Mouse (Mus musculus): ENCODE measurements at regions not wholly inside any gene's neighbourhood (a gene's known extent, or its start where the extent isn't known, plus 50 kb on each side); places are given as distances from the start of the nearest gene placed in this dataset.

- Histone ChIP-seq H3K79me2 (ENCODE audit: control insufficient read depth, insufficient read depth, low read length) (no peaks in the 10 kb centered on the region), H3K4me1 (ENCODE audit: control insufficient read depth, insufficient read depth, low read length) (no peaks in the 10 kb centered on the region), H3K27me3 (ENCODE audit: control insufficient read depth, insufficient read depth, low read length) (no peaks in the 10 kb centered on the region; the same call in 1 of the 2 replicates), H3K9ac (ENCODE audit: low read depth, low read length) (no peak overlapping the region), H3K27ac (replicated peaks; ENCODE audit: insufficient read depth, low read depth, low read length) (no peak overlapping the region), H3K4me3 (ENCODE audit: insufficient read depth, low read depth, low read length) (no peak overlapping the region), H3K36me3 (ENCODE audit: control insufficient read depth, insufficient read depth, low read length) (no peaks in the 10 kb centered on the region)
- DNase-seq (ENCODE audit: extremely low read depth, low read depth, low spot score): peak; percentile 51
- WGBS: 0% methylated on average over 1 of the region's 1 CpGs
- TF ChIP-seq POLR2A (IDR thresholded peaks at IDR 0.05; ENCODE audit: extremely low read depth, insufficient read depth, low read length) (no peak), CTCF (IDR thresholded peaks at IDR 0.05; ENCODE audit: low read depth, low read length) (peak; percentile 47)
These were observed 294.9 kb downstream of the Pax1 start for GRCm38 (mm10) chr2:147656667-147657066.

GRCm38 (mm10) chr2:147650229-147650628 is 288.5 kb downstream of the Pax1 start:
- TF ChIP-seq CTCF (IDR thresholded peaks at IDR 0.05; ENCODE audit: low read depth, low read length) (no peak), POLR2A (IDR thresholded peaks at IDR 0.05; ENCODE audit: extremely low read depth, insufficient read depth, low read length) (no peak)
- Histone ChIP-seq H3K27ac (replicated peaks; ENCODE audit: insufficient read depth, low read depth, low read length) (no peak overlapping the region), H3K4me1 (ENCODE audit: control insufficient read depth, insufficient read depth, low read length) (no peaks in the 10 kb centered on the region), H3K36me3 (ENCODE audit: control insufficient read depth, insufficient read depth, low read length) (no peaks in the 10 kb centered on the region), H3K9ac (ENCODE audit: low read depth, low read length) (no peak overlapping the region), H3K79me2 (ENCODE audit: control insufficient read depth, insufficient read depth, low read length) (no peaks in the 10 kb centered on the region), H3K4me3 (ENCODE audit: insufficient read depth, low read depth, low read length) (no peak overlapping the region), H3K27me3 (ENCODE audit: control insufficient read depth, insufficient read depth, low read length) (no peaks in the 10 kb centered on the region; the same call in 1 of the 2 replicates)
- peak; percentile 8 for DNase-seq (ENCODE audit: extremely low read depth, low read depth, low spot score)
- 25% methylated on average over 3 of the region's 3 CpGs for WGBS

GRCm38 (mm10) chr2:147647972-147648371 is 286.2 kb downstream of the Pax1 start:
- 80% methylated on average over 8 of the region's 8 CpGs for WGBS
- no peak for DNase-seq (ENCODE audit: extremely low read depth, low read depth, low spot score)
- TF ChIP-seq CTCF (IDR thresholded peaks at IDR 0.05; ENCODE audit: low read depth, low read length): no peak
- TF ChIP-seq POLR2A (IDR thresholded peaks at IDR 0.05; ENCODE audit: extremely low read depth, insufficient read depth, low read length): no peak
- Histone ChIP-seq H3K27me3 (ENCODE audit: control insufficient read depth, insufficient read depth, low read length) (no peaks in the 10 kb centered on the region; the same call in 1 of the 2 replicates), H3K9ac (ENCODE audit: low read depth, low read length) (no peak overlapping the region), H3K79me2 (ENCODE audit: control insufficient read depth, insufficient read depth, low read length) (no peaks in the 10 kb centered on the region), H3K27ac (replicated peaks; ENCODE audit: insufficient read depth, low read depth, low read length) (no peak overlapping the region), H3K4me3 (ENCODE audit: insufficient read depth, low read depth, low read length) (no peak overlapping the region), H3K4me1 (ENCODE audit: control insufficient read depth, insufficient read depth, low read length) (no peaks in the 10 kb centered on the region), H3K36me3 (ENCODE audit: control insufficient read depth, insufficient read depth, low read length) (no peaks in the 10 kb centered on the region)

- H3K36me3 ChIP-seq (ENCODE audit: control insufficient read depth, insufficient read depth, low read length): no peaks in the 10 kb centered on the region
- TF ChIP-seq CTCF (IDR thresholded peaks at IDR 0.05; ENCODE audit: low read depth, low read length): no peak
- no peaks in the 10 kb centered on the region for H3K4me1 ChIP-seq (ENCODE audit: control insufficient read depth, insufficient read depth, low read length)
- 77% methylated on average over 4 of the region's 4 CpGs for WGBS
- H3K27me3 ChIP-seq (ENCODE audit: control insufficient read depth, insufficient read depth, low read length): no peaks in the 10 kb centered on the region; the same call in 1 of the 2 replicates
- no peaks in the 10 kb centered on the region for H3K79me2 ChIP-seq (ENCODE audit: control insufficient read depth, insufficient read depth, low read length)
- H3K27ac ChIP-seq (replicated peaks; ENCODE audit: insufficient read depth, low read depth, low read length): no peak overlapping the region
- no peak overlapping the region for H3K4me3 ChIP-seq (ENCODE audit: insufficient read depth, low read depth, low read length)
- no peak overlapping the region for H3K9ac ChIP-seq (ENCODE audit: low read depth, low read length)
- no peak for DNase-seq (ENCODE audit: extremely low read depth, low read depth, low spot score)
These were observed 285.8 kb downstream of the Pax1 start for GRCm38 (mm10) chr2:147647506-147647905.

GRCm38 (mm10) chr2:147637882-147638281 is 276.2 kb downstream of the Pax1 start:
- Histone ChIP-seq H3K4me1 (ENCODE audit: control insufficient read depth, insufficient read depth, low read length) (no peaks in the 10 kb centered on the region), H3K27me3 (ENCODE audit: control insufficient read depth, insufficient read depth, low read length) (no peaks in the 10 kb centered on the region), H3K36me3 (ENCODE audit: control insufficient read depth, insufficient read depth, low read length) (no peaks in the 10 kb centered on the region), H3K27ac (replicated peaks; ENCODE audit: insufficient read depth, low read depth, low read length) (no peak overlapping the region), H3K4me3 (ENCODE audit: insufficient read depth, low read depth, low read length) (no peak overlapping the region), H3K9ac (ENCODE audit: low read depth, low read length) (no peak overlapping the region), H3K79me2 (ENCODE audit: control insufficient read depth, insufficient read depth, low read length) (no peaks in the 10 kb centered on the region)
- no peak for DNase-seq (ENCODE audit: extremely low read depth, low read depth, low spot score)
- TF ChIP-seq POLR2A (IDR thresholded peaks at IDR 0.05; ENCODE audit: extremely low read depth, insufficient read depth, low read length) (no peak), CTCF (IDR thresholded peaks at IDR 0.05; ENCODE audit: low read depth, low read length) (no peak)
- WGBS: 67% methylated on average over 1 of the region's 1 CpGs

GRCm38 (mm10) chr2:147632737-147633136 is 271.0 kb downstream of the Pax1 start:
- no peak for DNase-seq (ENCODE audit: extremely low read depth, low read depth, low spot score)
- 71% methylated on average over 6 of the region's 6 CpGs for WGBS
- Histone ChIP-seq H3K27ac (replicated peaks; ENCODE audit: insufficient read depth, low read depth, low read length) (no peak overlapping the region), H3K4me1 (ENCODE audit: control insufficient read depth, insufficient read depth, low read length) (no peaks in the 10 kb centered on the region), H3K4me3 (ENCODE audit: insufficient read depth, low read depth, low read length) (no peak overlapping the region), H3K9ac (ENCODE audit: low read depth, low read length) (no peak overlapping the region), H3K79me2 (ENCODE audit: control insufficient read depth, insufficient read depth, low read length) (no peaks in the 10 kb centered on the region), H3K36me3 (ENCODE audit: control insufficient read depth, insufficient read depth, low read length) (no peaks in the 10 kb centered on the region), H3K27me3 (ENCODE audit: control insufficient read depth, insufficient read depth, low read length) (no peaks in the 10 kb centered on the region)
- no peak for TF ChIP-seq CTCF (IDR thresholded peaks at IDR 0.05; ENCODE audit: low read depth, low read length)
- no peak for TF ChIP-seq POLR2A (IDR thresholded peaks at IDR 0.05; ENCODE audit: extremely low read depth, insufficient read depth, low read length)

Measured in liver, adult 2 months (tissue).